Mouse (Mus musculus) urinary bladder, postnatal 14 days (tissue): ENCODE data around the gene Sema4g.

Experiments
- DNase-seq: peaks from one replicate; pipeline ENCODE4 v3.0.0; 2021; ENCODE audit warnings: low spot score

The Sema4g gene

GRCm38 (mm10) chr19:45048644-45049365, 59.9 kb downstream of the Sema4g start:
- DNase-seq, result no peak

- no peak for DNase-seq
These were observed 60.6 kb downstream of the Sema4g start for GRCm38 (mm10) chr19:45049523-45049922.
